Mouse (Mus musculus) hindbrain, postnatal 0 days (tissue): ENCODE measurements around the gene Capn5. TPM values are rescaled to one million over a fixed set of nuclear protein-coding genes. Genes with fewer than 3 reads are reported as not detected.
A peak's percentile ranks its signal among the peaks of the same experiment; 100 is the strongest.

Experiments
- ATAC-seq: fragments of 200-750 bp; cut with Nextera tagmentation; 2 replicates; pipeline ENCODE4 v1.8.0; 2017; ENCODE audit warnings: mild to moderate bottlenecking, moderate TSS enrichment, moderate library complexity
- DNase-seq: peaks from one replicate; pipeline ENCODE4 v3.0.0-alpha.2; 2015; ENCODE audit warnings: low spot score
- H3K27ac ChIP-seq: fragments of 300-500 bp; sonication (generic); 2 replicates; pipeline ENCODE4 v1.5.1; 2014; ENCODE audit warnings: mild to moderate bottlenecking
- H3K27me3 ChIP-seq: fragments of 300-500 bp; sonication (generic); 2 replicates; pipeline ENCODE4 v1.6.1; 2014; ENCODE audit warnings: low read length, mixed read lengths; ENCODE audit not compliant: insufficient read depth
- H3K36me3 ChIP-seq: fragments of 300-500 bp; sonication (generic); 2 replicates; pipeline ENCODE4 v1.6.1; 2014; ENCODE audit warnings: low read length, mixed read lengths; ENCODE audit not compliant: insufficient read depth
- H3K4me1 ChIP-seq: fragments of 300-500 bp; sonication (generic); 2 replicates; pipeline ENCODE4 v1.6.1; 2014; ENCODE audit warnings: antibody characterized with exemption, low read length, mixed read lengths; ENCODE audit not compliant: insufficient read depth
- H3K4me2 ChIP-seq: fragments of 300-500 bp; sonication (generic); 2 replicates; pipeline ENCODE4 v1.6.1; 2014; ENCODE audit warnings: low read depth, mild to moderate bottlenecking, low read length, moderate library complexity, mixed read lengths
- H3K4me3 ChIP-seq: fragments of 300-500 bp; sonication (generic); 2 replicates; pipeline ENCODE4 v1.5.1; 2014; ENCODE audit warnings: low read length
- H3K9ac ChIP-seq: fragments of 300-500 bp; sonication (generic); replicated peaks from 2 replicates; pipeline ENCODE4 v1.6.1; 2014; ENCODE audit warnings: mild to moderate bottlenecking, low read length, moderate library complexity, mixed read lengths
- H3K9me3 ChIP-seq: fragments of 300-500 bp; sonication (generic); 2 replicates; pipeline ENCODE4 v1.6.1; 2016; ENCODE audit warnings: low read length, mixed read lengths
- CTCF ChIP-seq: IDR thresholded peaks from 2 replicates; pipeline ENCODE4 v1.5.1; 2016; ENCODE audit warnings: antibody characterized with exemption, control low read depth, low read depth
- WGBS: fragments of 180-500 bp; shearing (Covaris S2); extraction: QIAGEN DNeasy Blood & Tissue Kit; methylation state at CpG from one replicate; pipeline ENCODE4 v1.1.7; 2014; 5-methylcytosine and 5-hydroxymethylcytosine counted together
- polyA plus RNA-seq: library from polyadenylated mRNA; unstranded; fragments of >200 nt; fragmentation: Nextera tagmentation; extraction: Ambion mirVana; gene quantifications from 2 replicates; pipeline ENCODE4 v1.2.1, GENCODE M21; 2015
- total RNA-seq: library from RNA; depleted of rRNA; stranded (reverse); fragments of >200 nt; gene quantifications from 2 replicates; pipeline ENCODE4 v1.2.3, GENCODE M21; 2014

Capn5 gene
- total and polyA plus RNA-seq, 2 experiments from 2014 or later = 23.0 to 48.5 TPM

DNA sequence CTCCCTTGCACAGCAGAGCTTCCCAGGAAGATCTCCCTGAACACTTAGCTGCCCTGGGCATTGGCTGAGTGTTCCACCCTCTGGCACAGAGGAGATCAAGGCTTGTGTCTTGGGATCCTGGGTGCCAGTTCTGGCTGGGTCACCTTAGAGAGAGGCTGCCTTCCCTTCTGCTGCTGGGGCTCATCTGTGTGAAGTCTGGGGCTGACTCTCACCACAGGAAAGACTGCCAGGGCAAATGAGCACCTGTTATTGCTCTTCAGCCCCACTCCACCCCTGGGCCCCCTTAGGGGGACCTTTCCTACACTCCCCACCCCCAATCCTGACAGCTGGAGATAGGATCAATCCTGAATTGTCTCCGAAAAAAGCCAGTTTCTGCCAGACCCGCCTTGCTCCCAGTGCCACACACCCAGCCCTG lies 996 bp downstream of the Capn5 start:
- Histone ChIP-seq H3K36me3 (no peaks in the 10 kb centered on the region), H3K27ac (no peak overlapping the region), H3K9ac (peak overlapping the region; percentile 79), H3K4me2 (peak overlapping the region; percentile 87), H3K4me1 (peaks cover 14% of the 10 kb centered on the region), H3K9me3 (no peaks in the 10 kb centered on the region), H3K27me3 (no peaks in the 10 kb centered on the region), H3K4me3 (peak overlapping the region; percentile 88)
- DNase-seq = no peak
- ATAC-seq = no peak; the same call in 1 of the 2 replicates
- WGBS = 49% methylated on average over 2 of the region's 2 CpGs
- no peak for TF ChIP-seq CTCF

GRCm38 (mm10) chr7:98176322-98177070 lies 1.6 kb downstream of the Capn5 start:
- Histone ChIP-seq H3K27me3 (no peaks in the 10 kb centered on the region), H3K36me3 (no peaks in the 10 kb centered on the region), H3K9ac (peak overlapping the region; percentile 79), H3K4me2 (peak overlapping the region; percentile 87), H3K4me1 (peaks cover 14% of the 10 kb centered on the region), H3K27ac (no peak overlapping the region), H3K9me3 (no peaks in the 10 kb centered on the region), H3K4me3 (peak overlapping the region; percentile 88)
- 67% methylated on average over 8 of the region's 8 CpGs for WGBS
- DNase-seq (no peak), ATAC-seq (no peak)
- TF ChIP-seq CTCF = no peak

GRCm38 (mm10) chr7:98174883-98175755 lies 3.0 kb downstream of the Capn5 start:
- ATAC-seq (no peak), DNase-seq (no peak)
- TF ChIP-seq CTCF = no peak
- H3K4me2 ChIP-seq = no peak overlapping the region
- H3K36me3 ChIP-seq = no peaks in the 10 kb centered on the region
- H3K9ac ChIP-seq = no peak overlapping the region
- no peak overlapping the region for H3K4me3 ChIP-seq
- H3K4me1 ChIP-seq = peaks cover 14% of the 10 kb centered on the region
- H3K9me3 ChIP-seq = no peaks in the 10 kb centered on the region
- H3K27me3 ChIP-seq = no peaks in the 10 kb centered on the region
- WGBS = 86% methylated on average over 4 of the region's 4 CpGs
- H3K27ac ChIP-seq = no peak overlapping the region

DNA sequence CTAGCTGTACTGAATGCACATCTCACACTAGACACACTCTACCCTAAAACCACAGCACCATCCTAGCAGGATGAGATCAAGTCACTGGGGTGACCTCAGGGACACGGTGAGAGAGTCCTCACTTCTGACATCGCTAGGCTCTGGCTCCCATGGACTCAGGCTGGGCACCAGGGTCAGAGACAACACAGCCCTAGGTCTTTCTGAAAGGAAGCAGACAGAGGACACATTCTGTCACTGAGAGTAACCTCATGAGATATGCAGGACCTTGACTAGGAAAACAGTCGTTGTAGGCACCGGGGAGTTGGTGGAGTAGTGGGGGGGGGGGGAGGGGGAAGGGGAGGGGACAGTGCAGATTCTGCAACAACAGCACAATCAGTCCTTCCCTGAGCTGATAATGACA lies 4.7 kb downstream of the Capn5 start:
- no peak overlapping the region for H3K4me2 ChIP-seq
- 55% methylated on average over 4 of the region's 4 CpGs for whole genome bisulfite sequencing
- no peaks in the 10 kb centered on the region for H3K36me3 ChIP-seq
- no peak overlapping the region for H3K4me3 ChIP-seq
- ATAC-seq = no peak
- no peak overlapping the region for H3K9ac ChIP-seq
- no peak for TF ChIP-seq CTCF
- DNase-seq = no peak
- no peaks in the 10 kb centered on the region for H3K27me3 ChIP-seq
- H3K4me1 ChIP-seq = peaks cover 14% of the 10 kb centered on the region
- H3K27ac ChIP-seq = no peak overlapping the region
- H3K9me3 ChIP-seq = no peaks in the 10 kb centered on the region

DNA sequence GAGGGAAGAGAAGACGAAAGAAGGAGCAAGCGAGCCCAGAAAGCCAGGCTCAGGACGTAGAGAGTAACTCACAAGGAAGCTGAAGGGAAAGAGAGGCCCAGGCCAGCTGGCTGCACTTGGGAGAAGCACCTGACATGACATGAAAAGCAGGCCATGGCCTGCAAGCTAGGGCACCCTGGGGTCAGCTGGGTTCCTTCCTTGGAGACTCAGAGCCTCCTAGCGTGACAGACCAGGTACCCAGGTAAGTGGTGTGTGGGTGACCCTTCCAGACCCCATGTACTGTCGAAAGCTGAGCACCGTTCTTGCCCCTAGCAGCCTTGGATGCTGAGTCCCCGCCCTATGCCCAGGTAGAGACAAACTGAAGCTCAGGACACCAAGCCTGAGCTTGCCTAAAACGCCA lies 5.4 kb downstream of the Capn5 start:
- Histone ChIP-seq H3K9me3 (no peaks in the 10 kb centered on the region), H3K9ac (no peak overlapping the region), H3K4me1 (peaks cover 14% of the 10 kb centered on the region), H3K4me2 (no peak overlapping the region), H3K27ac (no peak overlapping the region), H3K36me3 (no peaks in the 10 kb centered on the region), H3K27me3 (no peaks in the 10 kb centered on the region), H3K4me3 (no peak overlapping the region)
- no peak for TF ChIP-seq CTCF
- 88% methylated on average over 8 of the region's 8 CpGs for WGBS
- ATAC-seq = no peak
- DNase-seq = no peak

- H3K36me3 ChIP-seq = no peaks in the 10 kb centered on the region
- H3K4me2 ChIP-seq = no peak overlapping the region
- H3K9me3 ChIP-seq = no peaks in the 10 kb centered on the region
- H3K4me3 ChIP-seq = no peak overlapping the region
- no peak overlapping the region for H3K27ac ChIP-seq
- H3K27me3 ChIP-seq = no peaks in the 10 kb centered on the region
- peaks cover 2% of the 10 kb centered on the region; the same call in 1 of the 2 replicates for H3K4me1 ChIP-seq
- H3K9ac ChIP-seq = no peak overlapping the region
- ATAC-seq (peak; percentile 46; the same call in 1 of the 2 replicates), DNase-seq (no peak)
- no peak for TF ChIP-seq CTCF
- WGBS = 59% methylated on average over 6 of the region's 6 CpGs
Measured at GRCm38 (mm10) chr7:98171141-98172073, 6.7 kb downstream of the Capn5 start.
